Mouse (Mus musculus): ENCODE results near the gene Slc38a3. TPM values are rescaled to one million over a fixed set of nuclear protein-coding genes. Genes with fewer than 3 reads are reported as not detected.

Slc38a3 gene
- polyA plus RNA-seq, 1 experiment = not detected

- no peaks in the 10 kb centered on the region for H3K36me3 ChIP-seq (replicated peaks; ENCODE audit: low read length)
- TF ChIP-seq FLI1 (IDR thresholded peaks at IDR 0.05; ENCODE audit: low read length) (no peak), GATA1 (IDR thresholded peaks at IDR 0.05; ENCODE audit: borderline replicate concordance, low read length) (no peak)
- H3K9me3 ChIP-seq = no peaks in the 10 kb centered on the region
- peaks cover 4% of the 10 kb centered on the region; the same call in 1 of the 2 replicates for H3K4me1 ChIP-seq
- peaks cover 89% of the 10 kb centered on the region for H3K27me3 ChIP-seq (replicated peaks)
- H3K4me3 ChIP-seq (replicated peaks) = no peak overlapping the region
These were observed 26.8 kb upstream of the Slc38a3 start for GRCm38 (mm10) chr9:107696106-107696479.

DNA sequence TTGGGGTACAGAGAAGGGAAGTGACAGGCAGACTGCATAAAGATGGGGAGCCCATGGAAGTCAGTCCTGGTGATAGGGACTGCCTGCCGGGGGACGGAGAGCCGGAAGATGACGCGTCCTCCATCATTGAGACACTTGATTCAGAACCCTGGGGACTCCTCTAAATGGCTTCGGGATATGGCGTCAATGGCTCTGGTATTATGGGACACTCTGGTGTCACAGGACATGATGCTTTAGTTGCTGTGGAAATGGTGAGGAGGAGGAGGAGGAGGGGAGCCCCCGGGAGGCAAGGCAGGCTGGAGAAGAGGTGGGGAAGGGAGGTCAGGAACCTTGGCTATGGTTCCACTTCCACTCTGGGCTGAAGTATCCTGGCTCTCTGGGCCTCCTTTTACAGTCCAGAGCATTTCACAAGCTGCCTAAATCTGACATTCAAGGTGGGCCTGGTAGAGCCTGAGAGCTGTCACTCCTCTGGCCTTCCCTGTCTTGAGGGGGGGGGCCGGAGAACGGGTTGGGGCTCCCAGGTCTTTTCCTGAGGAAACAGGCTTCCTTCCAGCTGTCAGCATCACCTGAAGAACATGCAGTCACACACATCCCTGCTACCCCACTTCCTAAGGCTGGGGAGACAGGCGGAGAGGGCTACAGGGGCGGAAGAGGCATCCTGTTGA lies 26.2 kb upstream of the Slc38a3 start:
- Histone ChIP-seq H3K36me3 (replicated peaks; ENCODE audit: low read length) (no peaks in the 10 kb centered on the region), H3K9me3 (no peaks in the 10 kb centered on the region), H3K4me3 (replicated peaks) (no peak overlapping the region), H3K27me3 (replicated peaks) (peaks cover 88% of the 10 kb centered on the region), H3K4me1 (peaks cover 4% of the 10 kb centered on the region; the same call in 1 of the 2 replicates)
- TF ChIP-seq GATA1 (IDR thresholded peaks at IDR 0.05; ENCODE audit: borderline replicate concordance, low read length) (no peak), FLI1 (IDR thresholded peaks at IDR 0.05; ENCODE audit: low read length) (no peak)

DNA sequence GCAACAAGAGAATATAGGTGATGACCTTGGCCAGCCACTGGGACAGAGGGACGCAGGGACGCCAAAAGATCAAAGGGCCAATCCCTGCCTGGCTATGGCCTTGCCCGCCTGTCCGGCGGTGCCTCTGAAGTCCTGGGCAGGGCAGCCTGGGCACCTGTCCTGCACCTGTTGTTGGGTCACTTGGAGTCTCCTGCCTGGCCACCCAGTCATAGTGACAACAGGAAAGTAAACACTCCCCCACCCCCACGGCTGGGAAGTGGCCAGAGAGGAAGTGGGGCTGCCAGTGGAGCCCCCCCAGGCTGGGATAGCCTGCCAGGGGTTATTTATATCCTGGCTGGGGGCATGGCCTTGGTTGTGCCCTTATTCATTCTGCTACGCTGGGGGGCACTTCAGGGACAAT lies 25.3 kb upstream of the Slc38a3 start:
- Histone ChIP-seq H3K9me3 (no peaks in the 10 kb centered on the region), H3K4me1 (peaks cover 4% of the 10 kb centered on the region; the same call in 1 of the 2 replicates), H3K36me3 (replicated peaks; ENCODE audit: low read length) (no peaks in the 10 kb centered on the region), H3K27me3 (replicated peaks) (peaks cover 87% of the 10 kb centered on the region), H3K4me3 (replicated peaks) (no peak overlapping the region)
- no peak for TF ChIP-seq FLI1 (IDR thresholded peaks at IDR 0.05; ENCODE audit: low read length)
- TF ChIP-seq GATA1 (IDR thresholded peaks at IDR 0.05; ENCODE audit: borderline replicate concordance, low read length) = no peak

GRCm38 (mm10) chr9:107693433-107693987 lies 24.2 kb upstream of the Slc38a3 start:
- H3K27me3 ChIP-seq (replicated peaks) = peaks cover 87% of the 10 kb centered on the region
- TF ChIP-seq FLI1 (IDR thresholded peaks at IDR 0.05; ENCODE audit: low read length) = no peak
- TF ChIP-seq GATA1 (IDR thresholded peaks at IDR 0.05; ENCODE audit: borderline replicate concordance, low read length) = no peak
- peaks cover 4% of the 10 kb centered on the region; the same call in 1 of the 2 replicates for H3K4me1 ChIP-seq

GRCm38 (mm10) chr9:107692785-107693184 lies 23.5 kb upstream of the Slc38a3 start:
- no peaks in the 10 kb centered on the region for H3K36me3 ChIP-seq (replicated peaks; ENCODE audit: low read length)
- no peak overlapping the region for H3K4me3 ChIP-seq (replicated peaks)
- H3K27me3 ChIP-seq (replicated peaks) = peaks cover 89% of the 10 kb centered on the region
- TF ChIP-seq GATA1 (IDR thresholded peaks at IDR 0.05; ENCODE audit: borderline replicate concordance, low read length) = no peak
- no peak for TF ChIP-seq FLI1 (IDR thresholded peaks at IDR 0.05; ENCODE audit: low read length)
- H3K9me3 ChIP-seq = no peaks in the 10 kb centered on the region
- H3K4me1 ChIP-seq = peaks cover 4% of the 10 kb centered on the region; the same call in 1 of the 2 replicates

More at GRCm38 (mm10) chr9:107693433-107693987, 24.2 kb upstream of the Slc38a3 start:
- Histone ChIP-seq H3K36me3 (replicated peaks; ENCODE audit: low read length) (no peaks in the 10 kb centered on the region), H3K4me3 (replicated peaks) (no peak overlapping the region), H3K9me3 (no peaks in the 10 kb centered on the region)

- TF ChIP-seq GATA1 (IDR thresholded peaks at IDR 0.05; ENCODE audit: borderline replicate concordance, low read length) = no peak
- TF ChIP-seq FLI1 (IDR thresholded peaks at IDR 0.05; ENCODE audit: low read length) = no peak
These were observed 21.1 kb upstream of the Slc38a3 start for GRCm38 (mm10) chr9:107690391-107690790.

DNA sequence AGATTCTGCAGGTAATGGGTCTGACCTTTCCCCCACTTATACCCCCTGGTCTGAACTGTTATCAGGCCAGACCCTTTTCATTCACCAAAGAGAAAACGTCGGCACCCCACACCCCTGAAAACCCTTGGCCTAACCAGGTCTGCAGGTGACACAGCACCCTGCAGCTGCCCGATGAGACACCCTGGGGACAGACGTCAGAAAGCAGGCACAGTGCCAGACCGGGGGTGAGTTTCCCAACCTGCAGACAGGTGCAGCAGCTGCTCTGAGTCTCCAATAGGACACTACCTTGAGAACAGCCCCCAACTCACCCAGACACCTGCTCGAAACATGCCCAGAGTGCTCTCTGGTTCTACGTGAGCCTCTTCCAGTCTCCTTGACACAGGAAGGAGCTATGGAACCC lies 19.6 kb upstream of the Slc38a3 start:
- peaks cover 10% of the 10 kb centered on the region for H3K4me1 ChIP-seq
- no peak overlapping the region for H3K4me3 ChIP-seq (replicated peaks)
- H3K27me3 ChIP-seq (replicated peaks) = peaks cover 91% of the 10 kb centered on the region
- H3K9me3 ChIP-seq = no peaks in the 10 kb centered on the region
- TF ChIP-seq FLI1 (IDR thresholded peaks at IDR 0.05; ENCODE audit: low read length) = no peak
- H3K36me3 ChIP-seq (replicated peaks; ENCODE audit: low read length) = no peaks in the 10 kb centered on the region

More at GRCm38 (mm10) chr9:107690391-107690790, 21.1 kb upstream of the Slc38a3 start:
- H3K36me3 ChIP-seq (replicated peaks; ENCODE audit: low read length) = no peaks in the 10 kb centered on the region
- H3K27me3 ChIP-seq (replicated peaks) = peaks cover 87% of the 10 kb centered on the region
- peak overlapping the region; percentile 30 for H3K4me3 ChIP-seq (replicated peaks)
- no peaks in the 10 kb centered on the region for H3K9me3 ChIP-seq
- H3K4me1 ChIP-seq = peaks cover 10% of the 10 kb centered on the region

DNA sequence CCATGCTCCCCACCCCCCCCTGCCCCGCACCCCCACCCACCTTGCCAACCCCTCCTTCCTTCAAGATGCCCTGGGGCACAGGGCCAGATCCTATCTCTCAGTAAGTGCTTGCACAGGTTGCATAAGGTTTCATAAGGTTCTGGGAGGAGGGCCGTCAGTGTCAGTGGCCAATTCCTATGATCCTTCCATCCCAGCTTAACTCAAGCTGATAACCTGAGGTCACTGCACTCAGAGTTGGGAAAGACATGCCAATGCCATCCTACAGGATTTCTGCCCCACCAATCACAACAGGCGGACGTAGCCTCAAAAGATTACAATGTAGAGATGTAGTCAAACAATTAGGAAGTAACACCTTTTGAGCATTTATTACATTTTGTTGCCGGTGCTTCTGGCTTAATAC lies 19.1 kb upstream of the Slc38a3 start:
- H3K27me3 ChIP-seq (replicated peaks) = peaks cover 93% of the 10 kb centered on the region
- no peaks in the 10 kb centered on the region for H3K9me3 ChIP-seq
- no peaks in the 10 kb centered on the region for H3K36me3 ChIP-seq (replicated peaks; ENCODE audit: low read length)
- H3K4me1 ChIP-seq = peaks cover 10% of the 10 kb centered on the region
- H3K4me3 ChIP-seq (replicated peaks) = no peak overlapping the region
- TF ChIP-seq FLI1 (IDR thresholded peaks at IDR 0.05; ENCODE audit: low read length) (no peak), GATA1 (IDR thresholded peaks at IDR 0.05; ENCODE audit: borderline replicate concordance, low read length) (no peak)

DNA sequence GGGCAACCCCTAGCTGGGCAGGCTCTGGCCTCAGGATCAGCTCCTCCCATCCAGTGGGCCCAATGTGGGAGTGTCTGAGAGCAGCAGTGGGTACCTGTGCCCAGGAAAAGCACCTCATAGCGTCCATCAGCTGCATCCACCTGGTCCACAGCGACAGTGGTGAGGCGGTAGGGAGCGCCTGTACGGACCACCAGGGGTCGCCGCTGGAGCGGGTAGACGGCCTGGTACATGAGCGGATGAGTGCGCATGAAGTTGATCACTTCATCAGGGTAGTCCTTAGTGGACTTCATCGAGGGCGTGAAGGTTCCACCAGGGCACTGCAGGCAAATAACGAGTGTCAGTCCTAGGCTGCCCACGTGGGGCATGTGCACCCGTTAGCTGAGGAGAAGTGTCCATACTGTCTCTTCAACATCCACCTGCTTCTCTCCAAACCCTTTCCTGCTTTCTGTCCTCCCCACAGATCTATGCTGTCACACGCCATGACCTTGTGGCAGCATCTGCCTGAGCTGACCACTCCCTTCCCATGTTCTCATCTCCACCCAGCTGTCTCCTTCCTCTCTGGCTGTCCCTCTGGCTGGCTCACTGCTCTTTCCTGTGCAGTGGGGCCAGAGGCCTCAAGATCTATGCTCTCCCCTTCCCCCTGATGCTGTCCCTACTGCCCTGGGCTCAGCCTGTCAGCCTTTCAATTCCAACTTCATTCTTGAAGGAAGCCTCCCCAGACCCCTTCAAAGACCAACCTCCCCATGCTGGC lies 16.1 kb upstream of the Slc38a3 start:
- Histone ChIP-seq H3K27me3 (replicated peaks) (peaks cover 90% of the 10 kb centered on the region), H3K9me3 (no peaks in the 10 kb centered on the region), H3K4me3 (replicated peaks) (peak overlapping the region; percentile 53), H3K4me1 (peaks cover 14% of the 10 kb centered on the region), H3K36me3 (replicated peaks; ENCODE audit: low read length) (no peaks in the 10 kb centered on the region)
- TF ChIP-seq FLI1 (IDR thresholded peaks at IDR 0.05; ENCODE audit: low read length) (no peak), GATA1 (IDR thresholded peaks at IDR 0.05; ENCODE audit: borderline replicate concordance, low read length) (no peak)

GRCm38 (mm10) chr9:107682405-107682804 lies 13.1 kb upstream of the Slc38a3 start:
- H3K4me3 ChIP-seq (replicated peaks) = peak overlapping the region; percentile 23
- H3K27me3 ChIP-seq (replicated peaks) = peaks cover 84% of the 10 kb centered on the region
- H3K9me3 ChIP-seq = no peaks in the 10 kb centered on the region
- peaks cover 16% of the 10 kb centered on the region for H3K4me1 ChIP-seq
- no peak for TF ChIP-seq GATA1 (IDR thresholded peaks at IDR 0.05; ENCODE audit: borderline replicate concordance, low read length)
- no peak for TF ChIP-seq FLI1 (IDR thresholded peaks at IDR 0.05; ENCODE audit: low read length)
- no peaks in the 10 kb centered on the region for H3K36me3 ChIP-seq (replicated peaks; ENCODE audit: low read length)

All from megakaryocyte, embryonic 14.5 days (primary cell).